Mouse (Mus musculus) subcutaneous adipose tissue, adult 2 months (tissue): ENCODE data around the gene Tmem179. TPM values are rescaled to one million over a fixed set of nuclear protein-coding genes. Genes with fewer than 3 reads are reported as not detected.

ENCODE experiments used
- polyA plus RNA-seq: library from polyadenylated mRNA; depleted of rRNA; stranded (reverse); fragments of >200 nt; gene quantifications from 2 replicates; pipeline ENCODE4 v1.2.3, GENCODE M21; 2012; ENCODE audit warnings: low replicate concordance; rRNA removed

Gene Tmem179
- 0.46 and 1.2 TPM in 2 replicates for polyA plus RNA-seq

DNA sequence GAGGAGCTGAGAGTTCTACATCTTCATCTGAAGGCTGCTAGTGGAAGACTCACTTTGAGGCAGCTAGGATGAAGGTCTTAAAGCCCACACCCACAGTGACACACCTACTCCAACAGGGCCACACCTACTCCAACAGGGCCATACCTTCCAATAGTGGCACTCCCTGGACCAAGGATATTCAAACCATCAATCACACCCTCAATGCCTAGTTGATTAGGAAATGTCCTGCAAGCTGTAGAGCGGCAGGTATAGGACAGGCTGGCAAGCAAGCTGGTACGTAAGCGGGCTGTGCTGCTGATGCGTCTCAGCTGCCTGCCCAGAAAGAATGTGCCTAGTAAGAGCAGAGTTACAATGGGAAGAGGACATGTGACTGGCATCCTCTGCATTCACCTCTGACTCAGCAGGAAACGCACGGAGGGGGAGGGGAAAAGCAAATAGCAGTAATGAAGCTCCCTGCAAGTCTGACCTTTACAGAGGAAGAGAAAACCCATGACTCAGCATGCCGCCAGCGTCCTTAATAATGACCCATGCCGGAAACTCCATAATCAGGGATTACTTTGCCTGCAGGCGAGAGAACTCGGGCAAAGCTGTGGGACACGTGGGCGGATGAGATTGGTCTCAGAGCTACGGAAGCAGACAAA lies at the start of gene Tmem179:
Gene Tmem179, minus strand, starts transcription at position 51 of the 641 bp plus-strand sequence.

DNA sequence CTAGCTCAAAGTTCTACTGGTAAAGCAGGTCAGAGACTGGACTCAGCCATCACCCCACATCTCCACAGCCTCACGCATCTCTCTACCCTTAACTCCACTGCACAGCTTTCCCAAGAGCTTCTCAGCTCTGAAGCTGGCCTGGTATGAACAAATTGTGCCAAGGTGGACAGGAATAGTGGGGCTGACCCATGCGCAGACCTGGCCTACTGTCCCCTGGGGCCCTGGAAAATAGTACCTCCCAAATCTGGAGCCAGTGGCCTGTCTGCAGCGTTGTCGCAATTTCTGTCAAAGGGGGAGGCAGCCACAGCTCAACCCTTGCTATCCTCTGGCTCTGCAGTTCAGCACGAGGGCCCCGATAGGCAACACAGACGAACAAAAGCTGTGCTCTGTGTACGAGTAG lies 27.4 kb downstream of the Tmem179 start, which contains the start of gene A530016L24Rik:
Gene A530016L24Rik, plus strand, starts transcription at position 315 of the 400 bp plus-strand sequence.

Other genes starting within 250 kb of the Tmem179 start
- gene A530016L24Rik, start 27.3 kb downstream of the Tmem179 start, polyA plus RNA-seq: 206 and 328 TPM in 2 replicates
- 41.8 and 55.4 TPM in 2 replicates for gene Inf2, start 72.0 kb upstream of the Tmem179 start, polyA plus RNA-seq
- 3.8 and 4.1 TPM in 2 replicates for gene Adssl1, start 103.3 kb upstream of the Tmem179 start, polyA plus RNA-seq
- gene Siva1, start 127.9 kb upstream of the Tmem179 start, polyA plus RNA-seq: 29.3 and 62.9 TPM in 2 replicates
- 114 and 224 TPM in 2 replicates for gene Akt1, start 158.1 kb upstream of the Tmem179 start, polyA plus RNA-seq
- 7.7 and 19.2 TPM in 2 replicates for gene Zbtb42, start 162.1 kb upstream of the Tmem179 start, polyA plus RNA-seq
- 13.5 and 57.5 TPM in 2 replicates for gene Cep170b, start 203.7 kb upstream of the Tmem179 start, polyA plus RNA-seq
- 79.4 and 110 TPM in 2 replicates for gene Pld4, start 243.9 kb upstream of the Tmem179 start, polyA plus RNA-seq